Mouse (Mus musculus): ENCODE measurements at regions not wholly inside any gene's neighbourhood (a gene's known extent, or its start where the extent isn't known, plus 50 kb on each side); places are given as distances from the start of the nearest gene placed in this dataset.
A peak's percentile ranks its signal among the peaks of the same experiment; 100 is the strongest.

DNA sequence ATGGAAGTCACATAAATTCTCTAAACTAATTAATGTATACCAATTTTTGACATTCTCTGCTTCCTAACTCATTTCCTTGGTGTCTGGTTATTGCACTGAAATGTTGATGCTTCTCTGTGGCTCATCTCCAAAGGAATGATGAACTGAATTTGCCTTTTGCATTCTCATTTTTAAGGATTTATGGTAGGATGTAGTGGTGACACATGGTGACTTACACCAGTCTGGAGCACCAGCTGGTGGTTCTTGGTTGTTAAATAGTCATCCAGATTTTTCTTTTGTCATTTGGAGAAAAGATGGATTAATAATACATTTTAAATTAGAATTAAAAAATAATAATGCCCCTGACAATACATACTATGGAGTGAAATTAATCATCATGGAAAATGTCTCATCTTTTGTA lies 1097.2 kb upstream of the Epha7 start:
- peak; percentile 37 for DNase-seq (ENCODE audit: low read depth, low spot score)

DNA sequence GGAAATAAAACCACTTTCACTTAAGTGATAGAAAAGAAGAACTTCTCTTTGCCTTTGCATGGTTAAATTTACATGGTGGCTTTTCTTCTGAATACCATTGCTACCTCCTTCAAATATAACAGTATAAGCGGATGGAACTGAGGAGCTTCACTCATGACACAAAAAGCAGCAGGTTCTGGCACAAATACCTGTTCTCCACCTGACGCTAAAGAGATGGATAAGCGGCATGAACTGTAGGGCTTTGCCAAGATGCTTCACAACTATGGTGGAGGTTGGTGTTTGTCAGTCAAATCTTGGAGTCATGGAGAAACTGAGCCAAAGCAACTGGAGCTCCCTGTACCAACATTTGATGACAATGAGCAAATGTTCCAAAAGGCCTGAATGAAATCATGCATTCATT lies 1085.2 kb upstream of the Epha7 start:
- DNase-seq (ENCODE audit: low read depth, low spot score): no peak

DNA sequence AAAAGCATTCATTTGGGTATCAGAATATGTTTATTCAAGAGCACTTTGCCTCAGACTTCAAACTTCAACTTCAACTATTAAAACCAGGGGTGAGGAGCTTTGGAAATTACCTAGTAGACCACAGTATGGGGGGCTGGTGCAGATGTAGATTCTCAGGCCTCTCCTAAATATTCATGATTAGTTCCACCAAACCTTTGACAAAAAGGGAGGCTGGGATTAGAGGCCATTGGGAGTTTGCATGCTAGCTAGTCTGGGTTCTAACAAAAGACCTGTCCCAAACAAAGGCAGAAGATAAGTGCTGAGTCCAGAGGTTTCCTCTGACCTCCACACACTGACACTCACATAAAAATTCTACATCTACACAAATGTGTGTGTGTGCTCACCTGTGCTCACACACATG lies 1078.8 kb upstream of the Epha7 start:
- no peak for DNase-seq (ENCODE audit: low read depth, low spot score)

DNA sequence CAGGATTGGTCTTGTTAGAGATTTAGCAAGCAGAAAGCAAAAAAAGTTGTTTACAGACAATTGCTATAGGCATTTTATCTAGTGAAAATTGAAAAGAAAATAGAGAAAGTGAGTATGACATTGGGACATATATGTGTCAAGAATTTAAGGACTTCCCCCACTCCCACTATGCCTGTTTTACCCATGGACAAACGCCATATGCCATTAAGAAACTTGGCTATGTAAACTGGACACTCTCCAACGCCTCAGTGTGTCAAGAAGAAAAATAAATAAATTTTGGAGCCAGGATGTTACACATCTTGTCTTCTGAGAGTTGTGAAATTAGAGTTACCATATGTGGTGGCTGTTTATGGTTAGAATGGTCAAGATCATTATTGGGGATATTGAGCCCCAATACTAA lies 1031.1 kb upstream of the Epha7 start:
- no peak for DNase-seq (ENCODE audit: low read depth, low spot score)

DNA sequence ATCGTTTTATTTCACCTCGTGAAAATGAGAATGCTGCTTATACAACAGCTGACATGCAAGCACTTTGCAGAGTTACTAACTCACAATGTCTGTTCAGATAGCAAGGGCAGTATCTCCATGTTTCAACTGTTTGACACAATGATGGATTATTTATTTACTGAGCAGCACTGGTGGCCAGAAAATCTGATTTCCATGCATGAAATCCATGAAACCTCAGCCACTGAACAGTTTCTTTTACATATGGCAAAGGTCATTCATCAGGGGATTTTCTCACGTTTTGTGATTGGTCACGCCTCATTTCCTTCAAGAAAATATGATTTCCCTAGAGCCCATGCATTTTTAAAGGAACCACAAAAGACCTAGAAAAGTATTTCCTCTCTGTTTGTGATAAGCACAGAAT lies 1025.9 kb upstream of the Epha7 start:
- DNase-seq (ENCODE audit: low read depth, low spot score): no peak

Measured in brain, adult 2 months (tissue).